Mouse (Mus musculus) liver, adult 2 months (tissue): ENCODE results near the gene Tead1.

Source experiments
- CTCF ChIP-seq: fragments of 200-500 bp; IDR thresholded peaks from 2 replicates; pipeline ENCODE4 v1.5.1; 2011; ENCODE audit warnings: low read depth, low read length, control low read depth
- POLR2A ChIP-seq: fragments of 200-500 bp; IDR thresholded peaks from 2 replicates; pipeline ENCODE4 v1.6.1; 2011; ENCODE audit warnings: low read length, control low read depth; ENCODE audit not compliant: insufficient read depth; ENCODE audit errors: extremely low read depth

DNA sequence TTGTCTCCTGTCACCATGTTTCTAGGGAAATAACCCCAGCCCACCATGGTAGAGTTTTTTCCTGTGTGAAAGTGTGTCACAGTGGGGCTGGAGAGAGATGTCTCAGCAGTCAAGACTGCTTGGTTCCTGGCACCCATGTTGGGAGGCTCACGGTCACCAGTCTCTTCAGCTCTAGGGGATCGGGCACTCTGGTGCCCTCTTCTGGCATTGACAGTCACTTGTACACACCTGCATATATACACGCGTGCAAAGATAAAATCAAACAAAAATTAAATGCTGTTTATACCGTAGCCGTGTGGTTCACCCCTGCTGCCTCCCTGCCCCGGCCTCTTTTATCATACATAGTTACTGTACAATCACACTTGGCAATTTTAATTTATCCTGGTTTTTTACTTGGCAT lies 134.0 kb downstream of the Tead1 start:
- peak; percentile 25 for TF ChIP-seq CTCF
- no peak for TF ChIP-seq POLR2A
